Mouse (Mus musculus) brown adipose tissue, adult 24 weeks (tissue): ENCODE results near the gene Cd180. TPM values are rescaled to one million over a fixed set of nuclear protein-coding genes. Genes with fewer than 3 reads are reported as not detected.
"Not testable (repeated sequence)": the region's sequence is repeated elsewhere in the genome, so short reads cannot be mapped to it uniquely, and the experiment has no call there.

Experiments
- H3K27ac ChIP-seq: fragments of 200-500 bp; replicated peaks from 2 replicates; pipeline ENCODE4 v1.5.1; 2012; ENCODE audit warnings: low read depth, mild to moderate bottlenecking, low read length
- H3K4me1 ChIP-seq: fragments of 200-500 bp; 2 replicates; pipeline ENCODE4 v1.6.1; 2012; ENCODE audit warnings: low read length, mixed read lengths; ENCODE audit not compliant: control insufficient read depth, insufficient read depth, insufficient read length
- H3K4me3 ChIP-seq: fragments of 200-500 bp; 2 replicates; pipeline ENCODE4 v1.5.1; 2012; ENCODE audit warnings: low read depth, mild to moderate bottlenecking, low read length, moderate library complexity; ENCODE audit not compliant: insufficient read depth
- polyA plus RNA-seq: library from polyadenylated mRNA; stranded (reverse); fragments of >200 nt; gene quantifications from 2 replicates; pipeline ENCODE4 v1.2.4, GENCODE M21; 2012; ENCODE audit not compliant: missing spikeins, insufficient read depth, insufficient read length

Gene Cd180
- polyA plus RNA-seq, 1 experiment = 1.7 TPM

DNA sequence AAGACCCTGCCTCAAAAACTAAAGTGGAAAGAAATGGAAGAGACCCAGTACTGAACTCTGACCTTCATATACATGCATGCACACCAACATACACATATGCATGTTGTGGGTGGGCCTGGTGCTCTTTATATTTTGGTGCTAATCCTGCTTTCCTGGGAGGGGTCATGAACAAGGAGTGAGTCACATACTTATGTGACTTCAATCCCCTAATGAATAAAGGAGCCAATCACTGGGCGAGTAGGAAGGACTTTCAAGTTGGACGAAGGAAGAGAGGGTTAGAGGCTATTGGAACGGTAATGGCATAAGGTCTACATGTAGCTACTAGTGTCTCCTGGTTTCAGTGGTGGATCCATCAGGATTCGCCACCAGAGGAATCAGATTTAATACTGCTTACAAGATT is 26.0 kb upstream of the Cd180 start:
- no peaks in the 10 kb centered on the region for H3K4me1 ChIP-seq
- H3K4me3 ChIP-seq = no peak overlapping the region
- H3K27ac ChIP-seq = no peak overlapping the region

DNA sequence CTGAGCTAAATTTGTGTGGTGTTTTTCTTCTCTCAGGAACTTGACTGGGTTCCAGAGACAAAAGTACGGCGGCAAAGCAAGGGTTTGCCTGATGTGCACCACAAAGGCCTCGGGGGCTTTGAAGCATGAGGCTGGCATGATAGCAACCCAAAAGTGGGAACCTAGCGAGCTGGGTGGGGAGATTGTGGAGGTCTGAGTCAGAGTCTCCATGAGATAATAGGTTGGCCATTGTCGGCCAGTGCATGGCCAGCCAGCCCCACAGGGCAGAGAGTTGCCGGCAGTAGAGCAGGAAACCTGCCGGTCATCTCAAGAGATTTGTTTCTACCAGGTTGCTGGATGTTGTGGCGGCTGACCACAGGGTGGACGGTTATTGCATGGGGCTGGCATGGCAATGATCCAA is 25.5 kb upstream of the Cd180 start:
- H3K4me1 ChIP-seq = no peaks in the 10 kb centered on the region
- no peak overlapping the region for H3K27ac ChIP-seq
- no peak overlapping the region for H3K4me3 ChIP-seq

DNA sequence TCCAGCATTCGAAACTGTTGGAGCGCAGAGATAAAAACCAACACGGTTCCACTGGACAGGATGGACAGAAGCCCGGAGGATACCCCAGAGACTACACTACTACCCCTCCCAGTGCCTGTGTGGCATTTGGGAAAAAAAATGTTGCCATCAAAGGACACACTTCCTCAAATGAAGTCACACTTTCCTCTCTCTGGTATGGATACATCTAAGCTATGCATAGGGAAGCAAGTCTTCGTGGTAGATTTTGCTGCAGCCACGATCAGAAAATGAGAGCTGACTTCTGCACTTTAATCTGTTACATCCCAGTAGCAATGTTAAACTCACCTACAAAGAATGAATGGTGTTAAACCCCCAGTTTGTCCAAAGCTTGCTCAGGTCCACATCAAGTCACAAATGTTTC is 24.4 kb upstream of the Cd180 start:
- no peaks in the 10 kb centered on the region for H3K4me1 ChIP-seq
- no peak overlapping the region for H3K4me3 ChIP-seq
- H3K27ac ChIP-seq = no peak overlapping the region

DNA sequence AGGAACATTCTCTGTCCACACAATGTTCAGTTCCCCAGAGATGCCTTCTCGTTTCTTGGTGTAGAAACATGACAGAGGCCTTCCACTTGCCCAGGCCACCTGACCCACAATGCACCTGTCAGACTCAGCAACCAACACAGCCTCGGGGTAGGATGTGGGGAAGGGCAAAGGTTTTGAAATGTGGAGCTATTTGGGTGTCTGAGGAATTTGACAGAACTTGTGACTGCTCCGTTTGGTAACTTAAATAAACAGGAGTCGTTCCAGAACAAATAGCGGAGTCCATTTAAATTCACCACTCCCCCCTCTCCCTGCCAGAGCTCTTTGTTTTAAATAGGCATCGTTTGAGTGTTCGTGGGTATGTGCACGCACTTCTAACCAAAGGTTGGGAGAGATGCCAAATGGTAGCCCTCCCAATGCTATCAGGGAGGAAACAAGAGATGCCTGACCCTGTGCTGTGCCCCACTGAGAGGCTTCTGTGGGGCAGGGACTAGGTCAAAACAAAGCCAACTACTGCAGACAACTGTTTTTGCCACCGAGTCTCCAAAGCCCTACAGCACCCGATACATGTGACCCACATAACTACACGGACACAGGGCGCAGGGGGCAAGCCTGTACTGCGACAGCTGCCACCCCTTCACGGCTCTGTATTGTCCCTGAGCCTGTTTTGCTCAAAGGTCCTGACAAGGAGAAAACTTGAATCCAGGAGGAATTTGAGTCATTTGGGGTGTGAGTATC is 23.7 kb upstream of the Cd180 start:
- Histone ChIP-seq H3K4me1 (no peaks in the 10 kb centered on the region), H3K4me3 (no peak overlapping the region), H3K27ac (no peak overlapping the region)

DNA sequence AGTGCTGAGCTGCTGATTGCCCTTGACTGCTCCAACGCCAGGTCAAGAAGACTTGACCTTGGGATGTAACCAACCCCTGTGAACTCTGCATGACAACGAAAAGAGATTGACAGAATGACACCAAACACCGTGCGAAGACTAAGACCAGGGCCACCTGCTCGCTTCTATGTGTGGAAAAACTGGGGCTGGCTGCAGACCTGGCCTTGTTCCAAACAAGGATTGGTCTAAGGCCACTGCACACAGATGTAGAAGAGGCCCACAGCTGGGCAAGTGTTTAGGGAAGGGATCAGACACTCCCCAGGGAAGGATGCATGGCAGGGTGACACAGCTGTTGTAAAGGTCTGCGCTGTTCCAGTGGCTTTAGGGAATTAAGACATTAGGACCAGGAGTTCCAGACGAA is 22.9 kb upstream of the Cd180 start:
- no peak overlapping the region for H3K4me3 ChIP-seq
- no peak overlapping the region for H3K27ac ChIP-seq

DNA sequence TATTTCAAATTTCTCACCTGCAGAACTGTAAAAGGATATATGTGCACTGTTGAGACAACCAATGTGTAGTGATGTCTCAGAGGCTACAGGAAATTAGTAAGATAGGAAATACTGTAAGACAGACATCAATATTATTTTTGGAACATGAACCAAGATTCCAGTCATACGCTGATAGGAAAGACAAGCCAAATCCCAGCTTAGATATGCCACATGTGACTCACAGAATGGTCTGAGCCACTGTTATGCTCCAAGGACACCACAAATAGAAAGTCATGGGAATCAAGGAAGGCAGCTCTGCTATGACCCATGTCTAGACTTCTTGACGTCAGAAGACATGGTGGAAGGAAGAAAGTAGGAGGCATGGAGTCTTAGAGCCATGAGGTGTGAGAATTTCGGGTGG is 19.3 kb upstream of the Cd180 start:
- no peaks in the 10 kb centered on the region for H3K4me1 ChIP-seq
- H3K27ac ChIP-seq = no peak overlapping the region
- H3K4me3 ChIP-seq = no peak overlapping the region

More for the DNA sequence above, 22.9 kb upstream of the Cd180 start:
- no peaks in the 10 kb centered on the region for H3K4me1 ChIP-seq

DNA sequence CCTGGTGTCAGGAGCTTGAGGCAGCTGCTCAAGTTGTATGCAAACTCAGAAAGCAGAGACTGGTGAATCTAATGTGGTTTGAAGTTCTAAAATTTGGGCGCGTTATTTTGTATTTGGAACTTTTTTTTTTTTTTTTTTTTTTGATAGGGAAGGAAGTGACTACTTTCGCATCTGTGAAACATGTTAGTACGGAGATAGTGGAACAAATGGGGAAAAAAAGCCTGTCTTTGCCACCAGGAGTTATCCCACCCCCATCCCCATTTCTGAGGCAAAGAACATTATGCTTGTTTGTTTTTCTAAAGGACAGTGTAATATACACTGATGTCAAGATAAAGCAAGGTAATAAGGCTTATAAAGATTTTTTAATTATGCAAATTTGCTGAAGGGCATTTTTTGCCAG is 15.8 kb upstream of the Cd180 start:
- not testable (repeated sequence) for H3K27ac ChIP-seq, H3K4me1 ChIP-seq, H3K4me3 ChIP-seq

DNA sequence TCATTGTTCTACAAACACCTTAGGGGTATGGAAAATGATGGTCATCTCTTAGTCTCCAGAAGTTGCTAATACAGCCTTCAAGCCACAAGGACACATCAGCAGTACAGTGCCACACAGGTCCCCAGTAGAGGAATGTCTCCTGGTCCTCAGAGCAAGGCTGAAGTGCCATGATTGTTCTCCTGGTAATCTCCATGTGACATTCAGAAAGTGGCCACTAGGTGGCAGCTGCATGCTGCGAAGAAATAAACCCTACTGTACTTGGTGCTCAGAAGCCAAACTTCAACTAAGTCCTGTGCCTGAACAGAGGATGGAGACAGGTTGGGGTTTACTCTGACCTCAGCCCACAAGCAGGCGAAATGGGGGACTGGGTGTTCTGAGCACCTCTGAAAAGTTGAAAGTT is 14.9 kb upstream of the Cd180 start:
- Histone ChIP-seq H3K4me3 (no peak overlapping the region), H3K27ac (no peak overlapping the region), H3K4me1 (no peaks in the 10 kb centered on the region)

DNA sequence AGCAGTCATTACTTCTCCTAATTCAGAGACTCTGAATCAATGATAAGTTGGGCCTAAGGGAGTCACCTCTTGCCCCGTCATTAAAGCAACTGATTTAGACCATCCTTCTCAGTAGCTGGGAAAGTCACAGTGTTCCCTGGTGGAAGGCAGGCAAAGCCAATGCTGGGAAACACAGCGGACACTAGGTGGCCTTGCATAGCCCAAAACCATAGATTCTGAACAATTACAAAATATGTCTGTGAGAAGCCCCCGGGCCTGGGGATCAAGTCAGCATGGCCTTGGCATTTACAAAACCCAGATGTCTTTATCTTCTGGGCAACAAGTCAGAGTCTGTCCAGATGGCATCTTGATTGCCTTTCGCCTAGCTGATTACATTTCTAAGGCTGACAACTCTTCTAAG is 8.5 kb upstream of the Cd180 start:
- Histone ChIP-seq H3K27ac (no peak overlapping the region), H3K4me1 (no peaks in the 10 kb centered on the region; the same call in 1 of the 2 replicates), H3K4me3 (no peak overlapping the region)

DNA sequence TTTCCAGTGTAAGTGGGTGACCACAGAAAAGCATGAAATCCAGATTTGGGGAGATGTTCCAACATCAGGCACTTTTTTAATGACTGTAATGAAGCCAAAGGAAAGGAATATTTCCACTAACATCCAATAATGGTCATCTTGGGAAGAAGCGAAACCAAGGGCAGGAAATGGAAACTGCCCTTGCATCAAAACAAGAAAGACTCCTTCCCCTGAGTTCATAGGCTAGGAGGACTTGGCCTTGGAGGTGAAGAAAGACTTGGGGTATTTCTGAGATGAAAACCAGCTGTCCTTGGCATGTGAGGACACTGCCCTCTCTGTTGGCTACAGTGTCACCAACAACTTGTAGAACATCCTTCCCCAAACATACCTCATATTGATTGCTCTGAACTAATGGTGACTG is 5.2 kb upstream of the Cd180 start:
- Histone ChIP-seq H3K27ac (no peak overlapping the region; the same call in 1 of the 2 replicates), H3K4me3 (no peak overlapping the region), H3K4me1 (peaks cover 6% of the 10 kb centered on the region; the same call in 1 of the 2 replicates)

DNA sequence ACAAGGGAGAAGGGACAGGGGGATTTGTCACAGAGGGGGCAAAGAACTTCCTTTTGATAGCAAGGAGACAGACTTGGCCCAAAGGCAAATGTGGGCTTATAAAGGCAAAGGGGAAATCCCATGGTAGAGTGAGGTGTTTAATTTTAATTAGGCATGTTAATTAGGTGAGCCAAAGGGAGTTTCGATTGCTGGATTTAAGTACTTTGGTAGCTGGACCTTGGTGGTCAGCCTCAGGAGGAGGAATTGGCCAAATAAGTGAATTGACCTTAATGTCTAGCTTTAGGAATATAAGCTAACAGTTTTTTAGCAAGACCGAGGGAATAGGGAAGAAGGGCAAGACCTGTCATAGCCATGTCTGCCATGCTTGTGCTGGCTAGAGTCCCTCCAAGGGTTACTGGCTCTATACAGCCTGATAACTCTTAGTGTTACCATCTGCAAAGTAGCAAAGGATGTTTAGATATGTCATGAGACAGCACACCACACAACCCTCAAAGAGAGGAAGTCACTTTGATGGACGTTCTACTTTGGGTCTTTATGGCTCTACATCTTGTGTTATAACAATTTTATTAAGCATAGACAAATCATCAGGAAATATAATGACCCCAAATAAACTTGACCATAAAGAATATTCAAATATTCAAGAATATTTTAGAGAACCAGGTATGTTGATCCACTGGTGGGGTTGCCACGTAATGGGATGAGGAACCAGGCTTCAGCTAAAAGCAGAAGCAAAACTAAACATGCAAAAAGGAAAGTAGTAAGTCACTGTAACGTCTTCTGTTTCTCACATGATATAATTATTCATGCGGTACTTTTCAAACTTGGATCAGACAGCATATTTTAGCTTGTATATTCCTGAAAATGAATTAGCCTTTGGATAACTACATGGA is 3.9 kb upstream of the Cd180 start:
- Histone ChIP-seq H3K27ac (peak overlapping the region; percentile 30), H3K4me1 (peaks cover 6% of the 10 kb centered on the region; the same call in 1 of the 2 replicates), H3K4me3 (no peak overlapping the region)

DNA sequence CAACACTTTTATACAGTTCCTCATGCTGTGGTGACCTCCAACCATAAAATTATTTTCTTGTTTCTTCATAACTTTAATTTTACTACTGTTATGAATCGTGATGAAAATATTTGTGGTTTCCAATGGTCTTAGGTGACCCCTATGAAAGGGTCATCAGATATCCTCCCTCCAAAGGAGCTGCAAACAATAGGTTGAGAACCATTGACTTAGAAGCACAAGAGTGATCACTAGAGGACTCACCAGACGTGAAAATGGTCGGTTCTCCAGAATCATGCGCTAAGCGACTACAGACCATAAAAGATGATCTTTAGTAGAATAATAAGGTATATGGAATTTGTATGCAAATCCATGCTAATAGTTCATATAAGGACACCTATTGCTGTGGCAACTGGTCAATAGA is 3.2 kb upstream of the Cd180 start:
- Histone ChIP-seq H3K4me3 (no peak overlapping the region), H3K4me1 (peaks cover 6% of the 10 kb centered on the region; the same call in 1 of the 2 replicates)

DNA sequence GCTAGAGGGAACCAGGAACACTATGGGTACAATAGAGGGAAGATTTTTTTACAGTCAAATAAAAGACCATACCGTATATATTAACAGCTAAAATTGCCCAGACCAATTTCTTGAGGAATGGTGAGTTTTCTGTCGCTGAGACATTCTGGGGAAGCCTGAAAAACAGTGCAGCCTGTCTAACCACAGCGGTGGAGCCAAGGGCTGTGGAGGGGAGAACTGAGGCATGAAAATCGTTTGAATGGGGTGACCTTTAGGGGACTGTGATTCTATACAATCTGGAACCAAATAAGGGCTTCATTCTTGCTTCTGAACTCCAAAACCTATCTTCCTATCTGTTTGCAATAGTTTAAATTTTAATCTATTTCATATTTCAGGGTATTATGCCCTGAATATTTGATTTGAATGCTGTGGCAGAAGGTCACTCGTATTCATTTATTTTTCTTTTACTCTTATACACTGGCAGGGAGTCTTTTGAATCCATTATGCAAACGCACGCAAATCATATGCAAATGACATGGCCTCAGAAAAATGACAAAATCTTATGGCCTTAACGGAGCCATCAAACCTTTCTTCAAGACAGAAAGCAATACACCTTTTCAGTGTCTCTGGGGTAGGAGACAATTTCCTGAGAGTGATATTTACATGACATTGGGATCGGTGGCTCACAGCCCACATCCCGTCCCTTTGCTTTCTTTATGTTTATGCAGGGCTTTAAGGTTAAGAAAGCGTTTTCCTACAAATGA is 1.8 kb upstream of the Cd180 start:
- Histone ChIP-seq H3K27ac (no peak overlapping the region), H3K4me1 (peaks cover 6% of the 10 kb centered on the region; the same call in 1 of the 2 replicates), H3K4me3 (no peak overlapping the region)

More for the DNA sequence above, 3.2 kb upstream of the Cd180 start:
- no peak overlapping the region for H3K27ac ChIP-seq

DNA sequence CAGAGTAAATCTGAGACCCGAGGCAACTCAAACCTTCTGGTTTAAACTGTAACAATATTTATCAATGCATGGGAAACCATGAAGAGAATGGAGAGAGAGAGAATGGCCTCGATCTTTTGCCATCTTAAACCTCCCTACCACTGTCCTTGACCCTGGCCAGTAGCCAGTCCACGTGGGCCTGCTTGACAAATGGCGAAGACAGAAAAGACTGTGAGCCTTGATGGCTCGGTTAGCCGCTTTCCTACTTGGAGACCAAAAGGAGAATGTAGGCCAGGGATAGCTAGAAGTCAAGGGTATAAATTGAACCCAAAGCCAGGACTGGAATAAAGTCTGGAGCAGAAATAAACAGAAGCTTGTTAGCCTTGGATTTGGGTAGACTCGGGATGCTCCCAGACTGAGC is 796 bp downstream of the Cd180 start:
- Histone ChIP-seq H3K4me3 (no peak overlapping the region), H3K27ac (peak overlapping the region; percentile 30), H3K4me1 (peaks cover 6% of the 10 kb centered on the region; the same call in 1 of the 2 replicates)
